Mouse (Mus musculus) embryonic fibroblast, embryonic 13.5 days (primary cell): ENCODE measurements at regions not wholly inside any gene's neighbourhood (a gene's known extent, or its start where the extent isn't known, plus 50 kb on each side); places are given as distances from the start of the nearest gene placed in this dataset.

Experiments used
- CTCF ChIP-seq: IDR thresholded peaks from 2 replicates; pipeline ENCODE4 v1.5.1; 2011; ENCODE audit warnings: mild to moderate bottlenecking, control low read depth, low read length, moderate library complexity, borderline replicate concordance; ENCODE audit not compliant: insufficient read depth
- POLR2A ChIP-seq: IDR thresholded peaks from 2 replicates; pipeline ENCODE4 v1.6.1; 2011; ENCODE audit warnings: low read depth, mild to moderate bottlenecking, control low read depth, low read length, moderate library complexity

- TF ChIP-seq CTCF, result no peak
- no peak for TF ChIP-seq POLR2A
These were observed 150.3 kb downstream of the Nucb2 start for GRCm38 (mm10) chr7:116654466-116654865.
